Mouse (Mus musculus) hindlimb bud, embryonic 11.5 days (tissue): Measurements from ENCODE around the gene Lrfn5.

Source experiments
- DNase-seq: peaks from one replicate; pipeline ENCODE4 v3.0.0-alpha.2; 2012; ENCODE audit warnings: low read depth, low spot score; ENCODE audit errors: extremely low spot score

Lrfn5 gene

DNA sequence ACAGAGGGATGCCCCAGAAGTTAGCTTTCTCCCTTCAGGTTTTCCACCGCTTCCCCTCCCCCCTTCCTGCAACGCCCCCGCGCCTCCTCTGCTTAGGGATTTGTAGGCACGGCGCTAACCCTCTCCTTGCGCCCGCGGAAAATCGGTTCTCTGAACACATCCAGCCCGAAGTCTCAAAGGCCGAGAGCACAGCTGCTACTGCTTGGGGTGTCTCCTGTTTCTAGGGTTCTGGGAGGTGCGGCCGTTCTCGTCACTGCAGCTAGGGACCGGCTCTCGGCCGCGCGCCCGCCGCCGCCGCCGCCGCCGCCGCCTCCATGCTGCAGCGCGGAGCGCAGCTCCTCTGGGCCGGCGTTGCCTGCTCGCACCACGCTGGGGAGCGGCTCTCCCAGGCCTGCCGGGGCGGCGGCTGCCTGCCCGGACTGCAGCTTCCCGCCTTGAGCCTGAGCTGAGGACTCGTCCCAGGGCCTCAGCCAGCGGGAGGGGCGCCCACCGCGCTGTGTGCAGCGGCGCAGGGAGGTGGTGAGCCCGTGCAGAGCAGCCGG is at the start of gene Lrfn5:
Gene Lrfn5, plus strand, starts transcription at position 322 of the 542 bp plus-strand sequence.
- DNase-seq = no peak

- DNase-seq = no peak
Observed at GRCm38 (mm10) chr12:61521501-61522147, 1.3 kb upstream of the Lrfn5 start.

- no peak for DNase-seq
Observed at GRCm38 (mm10) chr12:61522148-61522828, 662 bp upstream of the Lrfn5 start.

DNA sequence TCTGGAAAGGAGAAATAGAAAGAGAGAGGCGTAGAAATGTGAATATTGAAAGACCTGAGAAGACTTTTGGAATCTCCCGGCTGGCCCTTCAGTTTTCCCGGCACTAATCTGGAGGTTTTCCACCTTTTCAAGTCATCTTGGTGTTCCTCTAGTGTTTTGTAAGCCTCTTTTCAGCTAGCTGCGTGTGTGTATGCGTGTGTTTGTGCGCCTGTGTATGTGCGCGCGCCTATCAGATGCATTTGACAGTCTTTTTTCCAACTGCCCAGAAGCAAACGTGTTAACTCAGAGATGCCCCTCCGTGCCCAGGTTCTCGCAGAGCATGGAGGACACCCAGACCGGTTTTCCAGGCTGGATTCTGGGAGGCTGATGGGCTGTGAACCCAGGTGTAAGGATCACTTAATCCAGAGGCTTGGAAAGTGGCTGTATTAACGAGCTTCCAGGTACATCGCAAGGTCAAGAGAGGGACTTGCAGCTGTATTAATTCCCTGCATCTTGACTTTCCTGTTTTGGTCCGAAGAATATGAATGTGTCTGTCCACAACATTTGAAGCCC is 757 bp downstream of the Lrfn5 start:
- no peak for DNase-seq

- DNase-seq = no peak
Observed at GRCm38 (mm10) chr12:61524183-61524651, 1.3 kb downstream of the Lrfn5 start.

DNA sequence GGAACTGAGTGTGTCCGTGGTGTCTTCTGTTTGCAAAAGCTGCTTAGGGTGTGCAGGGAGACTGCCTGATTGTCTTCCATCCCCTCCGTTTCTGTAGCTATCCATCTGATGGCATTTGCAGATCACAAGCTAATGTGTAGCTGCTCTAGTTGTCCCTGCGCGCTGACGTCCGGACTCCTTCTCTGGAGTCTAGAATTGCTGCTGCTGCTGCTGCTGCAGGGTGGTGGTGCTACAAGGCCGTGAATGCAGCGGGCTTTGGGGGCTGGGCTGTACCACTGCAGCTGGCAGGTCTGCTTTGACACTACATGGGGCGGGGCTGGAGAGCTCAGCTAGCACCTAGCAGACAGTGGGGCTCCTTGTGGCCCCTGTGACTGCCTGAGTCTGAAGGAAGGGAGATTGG is 3.2 kb downstream of the Lrfn5 start:
- no peak for DNase-seq

DNA sequence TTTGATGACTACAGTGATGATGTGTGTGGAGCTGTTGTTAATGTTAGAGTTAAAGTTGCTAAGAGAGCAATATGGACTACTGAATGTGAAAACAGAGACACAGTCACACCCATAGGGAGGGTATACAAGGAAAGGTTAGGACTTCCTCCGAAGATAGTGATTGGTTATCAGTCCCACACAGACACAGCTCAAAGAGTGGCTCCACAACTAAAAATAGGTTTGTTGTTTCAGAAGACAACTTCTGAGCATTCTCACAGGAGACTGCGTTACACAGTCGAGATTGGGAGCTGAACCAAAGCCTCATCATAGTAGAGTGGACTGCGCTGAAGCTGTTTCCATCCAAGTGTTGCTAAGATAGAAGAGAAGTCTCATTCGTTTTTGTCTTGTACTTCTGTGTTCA is 57.0 kb downstream of the Lrfn5 start:
- no peak for DNase-seq

- no peak for DNase-seq
Observed at GRCm38 (mm10) chr12:61600305-61600704, 77.4 kb downstream of the Lrfn5 start.

DNA sequence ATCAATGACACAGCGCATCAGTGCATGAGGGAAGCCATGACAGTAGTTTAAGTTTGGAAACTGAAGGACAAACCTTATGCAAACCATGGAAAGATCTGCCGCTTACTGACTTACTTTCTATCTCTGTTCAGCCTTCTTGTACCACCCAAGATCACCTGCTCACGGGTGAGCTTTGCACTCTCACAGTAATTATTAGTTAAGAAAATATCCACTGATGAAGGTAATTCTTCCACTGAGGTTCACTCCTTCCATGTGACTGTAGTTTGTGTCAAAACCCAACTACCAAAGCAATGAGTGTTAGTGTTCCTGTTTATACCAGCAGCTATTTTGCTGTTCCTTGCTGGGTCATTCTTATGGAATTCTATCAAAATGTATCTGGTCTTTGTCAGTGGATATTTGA is 84.9 kb downstream of the Lrfn5 start:
- DNase-seq = no peak

GRCm38 (mm10) chr12:61610081-61610480 is 87.1 kb downstream of the Lrfn5 start:
- no peak for DNase-seq

DNA sequence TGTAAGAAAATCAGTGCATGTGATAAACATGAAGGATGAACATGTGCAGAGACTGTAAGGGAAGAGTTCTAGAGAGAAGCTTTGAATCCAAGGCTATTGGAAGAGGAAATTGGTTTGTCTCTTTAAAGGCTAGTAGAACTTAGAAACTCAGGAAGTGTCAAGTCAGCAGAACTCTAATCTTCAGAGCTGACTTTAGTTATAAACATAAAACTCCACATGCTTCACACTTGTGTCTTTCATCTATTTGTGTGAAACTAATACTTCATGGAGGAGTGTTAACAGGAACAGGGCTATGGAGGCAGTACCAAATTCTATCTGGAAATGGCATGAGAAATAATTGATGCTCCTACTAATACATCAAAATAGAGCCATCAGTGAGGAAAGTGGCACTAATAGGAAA is 101.6 kb downstream of the Lrfn5 start:
- no peak for DNase-seq

- DNase-seq = no peak
Observed at GRCm38 (mm10) chr12:61654380-61654779, 131.4 kb downstream of the Lrfn5 start.

DNA sequence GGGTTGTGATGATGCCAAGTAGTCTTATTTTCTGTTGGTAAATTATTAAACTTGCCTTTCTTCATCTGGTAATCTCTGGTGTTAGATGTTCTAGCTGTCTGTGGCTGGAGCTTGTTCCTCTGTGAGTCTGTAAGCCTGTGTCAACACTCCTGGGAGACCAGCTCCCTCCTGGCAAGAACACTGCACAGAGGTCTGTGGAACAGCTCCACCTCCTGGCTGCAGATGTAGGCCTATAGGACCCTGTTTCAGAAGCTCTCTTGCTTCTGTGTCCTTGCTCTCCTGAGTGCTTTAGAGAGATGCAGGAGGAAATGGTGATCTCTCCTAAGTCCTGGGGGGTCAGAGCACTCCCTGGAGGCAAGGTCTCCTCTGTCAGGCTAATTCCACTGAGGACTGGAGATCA is 200.2 kb downstream of the Lrfn5 start:
- DNase-seq = no peak

DNA sequence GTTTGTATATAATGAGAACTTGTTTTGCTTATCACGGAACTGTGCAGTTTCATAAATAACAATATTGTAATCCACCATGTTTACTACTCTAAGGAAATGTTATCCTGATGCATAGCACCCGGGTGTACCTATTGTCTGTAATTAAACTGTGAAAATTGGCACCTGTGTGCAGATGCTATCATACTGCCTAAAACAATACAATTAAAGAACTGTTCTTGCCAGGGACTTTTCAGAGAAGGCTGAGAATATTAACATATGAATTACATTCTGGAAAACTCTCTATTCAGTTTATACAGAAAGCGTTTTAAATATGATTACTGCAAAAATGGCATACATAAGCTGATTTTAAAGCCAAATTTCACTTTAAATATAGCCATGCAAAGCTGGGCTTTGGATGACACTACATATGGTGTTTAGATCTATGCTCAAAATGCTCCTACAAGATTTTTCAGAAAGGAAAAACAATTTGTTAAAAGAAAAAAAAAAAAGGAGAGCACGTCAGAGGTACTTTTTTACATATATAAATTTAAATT is 284.2 kb downstream of the Lrfn5 start:
- no peak for DNase-seq

DNA sequence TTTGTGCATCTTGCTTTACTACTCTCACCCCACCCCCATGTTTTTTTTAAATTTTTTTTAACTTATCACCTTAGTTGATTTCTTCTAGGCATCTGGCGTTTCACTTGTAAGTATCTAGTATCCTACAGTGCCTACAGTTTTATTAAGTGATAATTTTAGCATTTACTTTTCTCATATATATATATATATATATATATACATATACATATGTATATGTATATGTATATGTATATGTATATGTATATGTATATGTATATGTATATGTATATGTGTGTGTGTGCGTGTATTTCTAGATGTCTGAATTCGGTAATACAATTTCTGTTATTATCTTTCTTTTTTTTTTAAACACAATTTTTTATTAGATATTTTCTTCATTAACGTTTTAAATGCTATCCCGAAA is 300.7 kb downstream of the Lrfn5 start:
- no peak for DNase-seq

- no peak for DNase-seq
Observed at GRCm38 (mm10) chr12:61826311-61826710, 303.4 kb downstream of the Lrfn5 start.

- DNase-seq = no peak
Observed at GRCm38 (mm10) chr12:61842599-61843291, 319.8 kb downstream of the Lrfn5 start.

GRCm38 (mm10) chr12:61854183-61854582 is 331.2 kb downstream of the Lrfn5 start:
- DNase-seq = no peak
